Mouse (Mus musculus): ENCODE measurements around the gene Bmp4.

GRCm38 (mm10) chr14:46398091-46398695 lies 7.7 kb upstream of the Bmp4 start:
- TF ChIP-seq POLR2A (IDR thresholded peaks at IDR 0.05; ENCODE audit: borderline replicate concordance, insufficient read depth, low read length) (no peak), CTCF (IDR thresholded peaks at IDR 0.05; ENCODE audit: borderline replicate concordance, insufficient read depth, low read depth, low read length) (no peak)
